Mouse (Mus musculus): ENCODE data around the gene Inpp5a.

GRCm38 (mm10) chr7:139476700-139477099 lies 87.8 kb downstream of the Inpp5a start:
- no peak for TF ChIP-seq CTCF (IDR thresholded peaks at IDR 0.05; ENCODE audit: control insufficient read depth, insufficient read depth, low read length)
- TF ChIP-seq POLR2A (IDR thresholded peaks at IDR 0.05; ENCODE audit: borderline replicate concordance, control insufficient read depth, low read depth, low read length): no peak
